Mouse (Mus musculus) CD4-positive, CD25-positive, alpha-beta regulatory T cell, adult 9 weeks (primary cell): Measurements from ENCODE around the gene Gm15097. TPM values are rescaled to one million over a fixed set of nuclear protein-coding genes. Genes with fewer than 3 reads are reported as not detected.

ENCODE experiments used
- polyA plus RNA-seq: library from polyadenylated mRNA; unstranded; fragments of 100-300 nt; shearing (Covaris generic); gene quantifications from one replicate; pipeline ENCODE4 v1.2.1, GENCODE M21; 2017

Gene Gm15097
- polyA plus RNA-seq, result not detected

DNA sequence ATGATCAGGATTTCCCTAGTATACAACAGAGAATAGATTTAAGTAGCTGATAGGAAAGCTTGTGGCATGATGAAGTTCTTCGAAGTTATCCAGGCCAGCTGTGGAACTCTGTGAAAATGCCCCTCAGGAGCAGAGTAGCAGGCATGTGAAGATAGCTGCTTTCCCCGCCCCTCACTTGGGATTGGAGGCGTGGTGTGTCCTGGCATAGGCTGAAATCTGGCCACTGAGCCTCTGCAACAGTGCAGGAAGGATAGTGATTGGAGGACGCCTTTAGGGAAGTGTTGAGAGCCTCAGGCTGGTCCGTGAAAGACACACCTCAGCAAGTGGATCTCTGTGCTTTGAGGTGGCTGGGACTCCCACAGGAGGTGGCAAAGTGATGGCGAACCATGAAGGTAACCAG, at the start of gene Gm15097:
Gene Gm15097, plus strand, starts transcription at position 301 of the 400 bp plus-strand sequence.

Other genes with a start within 250 kb of the Gm15097 start
- gene Gm10439, start 189.9 kb upstream of the Gm15097 start, polyA plus RNA-seq, result not detected
- gene Gm15091, start 157.2 kb downstream of the Gm15097 start, polyA plus RNA-seq, result not detected